Mouse (Mus musculus) C2C12 (cell line): ENCODE results near the gene Mcur1.

Experiments used
- CTCF ChIP-seq: IDR thresholded peaks from one replicate; pipeline ENCODE4 v1.5.1; 2011; ENCODE audit not compliant: control insufficient read depth, insufficient read depth, insufficient read length
- MAX ChIP-seq: IDR thresholded peaks from one replicate; pipeline ENCODE4 v1.6.1; 2011; ENCODE audit warnings: mild to moderate bottlenecking, control low read depth
- MYOD1 ChIP-seq: IDR thresholded peaks from one replicate; pipeline ENCODE4 v1.6.1; 2011; ENCODE audit warnings: low read depth; ENCODE audit not compliant: control insufficient read depth, insufficient read length
- MYOG ChIP-seq: IDR thresholded peaks from one replicate; pipeline ENCODE4 v1.6.1; 2011; ENCODE audit not compliant: control insufficient read depth, insufficient read length; ENCODE audit errors: extremely low read depth
- USF1 ChIP-seq: IDR thresholded peaks from one replicate; pipeline ENCODE4 v1.6.1; 2011; ENCODE audit warnings: low read depth, mild to moderate bottlenecking, control low read depth, moderate library complexity

GRCm38 (mm10) chr13:43495645-43496044 lies 64.3 kb downstream of the Mcur1 start:
- TF ChIP-seq CTCF, result no peak
- TF ChIP-seq MAX, result no peak
- no peak for TF ChIP-seq MYOD1
- no peak for TF ChIP-seq USF1
- no peak for TF ChIP-seq MYOG
